Mouse (Mus musculus): ENCODE results near the gene Cnp. TPM values are rescaled to one million over a fixed set of nuclear protein-coding genes. Genes with fewer than 3 reads are reported as not detected.

The Cnp gene
- total and polyA plus RNA-seq, 3 experiments, result 19.0 to 20.8 TPM; not detected in 1

DNA sequence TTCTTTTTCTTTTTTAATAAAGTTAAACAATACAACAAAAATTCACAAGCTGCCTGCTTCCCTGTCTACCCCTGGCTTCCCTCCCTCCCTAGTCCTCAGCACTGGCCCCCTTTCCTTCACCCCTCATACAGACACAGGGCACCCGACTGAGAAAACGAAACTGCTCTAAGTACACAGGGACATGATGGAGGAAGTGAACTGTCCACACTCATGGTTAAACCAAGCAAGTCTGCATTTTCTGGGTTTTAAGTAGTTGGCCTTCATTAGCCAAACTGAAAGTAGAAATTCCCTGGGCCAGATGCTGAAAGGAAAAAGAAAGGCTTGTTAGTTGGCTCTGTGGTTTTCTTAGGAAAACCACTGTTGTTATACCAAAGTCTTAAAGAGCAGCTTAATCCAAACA is 8.1 kb downstream of the Cnp start:
- peaks cover 13 to 25% of the 10 kb centered on the region in 2 experiments for H3K36me3 ChIP-seq (ENCODE audit: control insufficient read depth in 1 of 2, insufficient read depth in 2 of 2, low read length in 2 of 2)
- no peaks in the 10 kb centered on the region for H3K27me3 ChIP-seq (ENCODE audit: control insufficient read depth in 1 of 2, insufficient read depth in 2 of 2, low read length in 2 of 2)
- TF ChIP-seq MAZ (IDR thresholded peaks at IDR 0.05; ENCODE audit: low read depth, low read length) (no peak), ZNF384 (IDR thresholded peaks at IDR 0.05; ENCODE audit: low read depth, low read length) (no peak), MXI1 (IDR thresholded peaks at IDR 0.05; ENCODE audit: low read depth, low read length) (no peak), SIN3A (IDR thresholded peaks at IDR 0.05; ENCODE audit: low read length) (no peak), POLR2A (IDR thresholded peaks at IDR 0.05; ENCODE audit: control insufficient read depth in 1 of 2, insufficient read depth in 1 of 2, low read depth in 1 of 2, low read length in 2 of 2, poor library complexity in 1 of 2) (no peak), E2F4 (IDR thresholded peaks at IDR 0.05; ENCODE audit: borderline replicate concordance, low read depth, low read length) (no peak), POLR2AphosphoS2 (IDR thresholded peaks at IDR 0.05; ENCODE audit: low read length) (no peak), CHD2 (IDR thresholded peaks at IDR 0.05; ENCODE audit: low read length) (no peak), USF2 (IDR thresholded peaks at IDR 0.05; ENCODE audit: borderline replicate concordance in 1 of 2, insufficient read depth in 1 of 2, low read depth in 1 of 2, low read length in 2 of 2) (no peak), ZKSCAN1 (IDR thresholded peaks at IDR 0.05; ENCODE audit: low read depth, low read length) (no peak), BHLHE40 (IDR thresholded peaks at IDR 0.05; ENCODE audit: borderline replicate concordance, low read depth, low read length) (no peak), NRF1 (IDR thresholded peaks at IDR 0.05; ENCODE audit: insufficient read depth, low read depth, low read length, poor library complexity, severe bottlenecking) (no peak), RCOR1 (IDR thresholded peaks at IDR 0.05; ENCODE audit: low read depth, low read length) (no peak), RAD21 (IDR thresholded peaks at IDR 0.05; ENCODE audit: low read depth, low read length) (no peak), MAFK (IDR thresholded peaks at IDR 0.05; ENCODE audit: borderline replicate concordance, low read depth, low read length) (no peak), UBTF (IDR thresholded peaks at IDR 0.05; ENCODE audit: borderline replicate concordance, insufficient read depth, low read depth, low read length) (no peak), ETS1 (IDR thresholded peaks at IDR 0.05; ENCODE audit: low read depth, low read length) (no peak), ZC3H11A (IDR thresholded peaks at IDR 0.05; ENCODE audit: low read depth, low read length) (no peak), GATA1 (IDR thresholded peaks at IDR 0.05; ENCODE audit: low read depth, low read length) (no peak), MYB (IDR thresholded peaks at IDR 0.05; ENCODE audit: low read depth, low read length) (no peak)
- H3K79me2 ChIP-seq (ENCODE audit: control insufficient read depth, insufficient read depth, low read length, poor library complexity), result no peaks in the 10 kb centered on the region
- H3K9ac ChIP-seq (ENCODE audit: control insufficient read depth, low read depth, low read length, poor library complexity, severe bottlenecking), result no peak overlapping the region
- H3K4me3 ChIP-seq (ENCODE audit: control insufficient read depth in 1 of 2, insufficient read depth in 1 of 2, low read depth in 2 of 2, low read length in 2 of 2), result no peak overlapping the region
- no peak for DNase-seq (ENCODE audit: low read depth, low spot score)
- H3K9me3 ChIP-seq (replicated peaks; ENCODE audit: insufficient read depth, low read length), result no peaks in the 10 kb centered on the region
- no peak overlapping the region for H3K27ac ChIP-seq (ENCODE audit: control insufficient read depth, low read depth, low read length)
- peaks cover 7 to 11% of the 10 kb centered on the region in 2 experiments for H3K4me1 ChIP-seq (ENCODE audit: control insufficient read depth in 1 of 2, insufficient read depth in 2 of 2, low read length in 2 of 2)

DNA sequence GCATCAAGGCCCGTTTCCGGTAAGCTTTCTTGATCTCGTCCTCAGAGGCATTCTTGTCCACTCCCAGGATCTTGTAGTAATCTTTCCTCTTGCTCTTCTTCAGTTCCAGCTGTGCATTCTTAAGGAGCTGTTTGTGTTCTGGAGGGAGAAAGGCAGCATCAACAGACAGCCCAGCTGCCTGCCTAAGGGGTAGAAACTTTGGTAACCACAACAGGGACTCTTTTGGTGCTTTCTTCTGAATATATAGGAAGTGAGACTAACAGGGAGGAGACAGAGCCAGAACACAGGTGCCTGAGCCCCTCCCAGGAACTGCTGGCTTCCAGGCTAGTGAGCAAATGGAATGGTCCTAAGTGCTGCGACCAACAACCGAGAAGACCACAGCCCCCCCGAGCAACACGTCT is 9.9 kb downstream of the Cnp start:
- Histone ChIP-seq H3K9ac (ENCODE audit: control insufficient read depth, low read depth, low read length, poor library complexity, severe bottlenecking) (no peak overlapping the region), H3K79me2 (ENCODE audit: control insufficient read depth, insufficient read depth, low read length, poor library complexity) (no peaks in the 10 kb centered on the region), H3K27ac (ENCODE audit: control insufficient read depth, low read depth, low read length) (no peak overlapping the region), H3K36me3 (ENCODE audit: control insufficient read depth in 1 of 2, insufficient read depth in 2 of 2, low read length in 2 of 2) (peaks cover 13 to 38% of the 10 kb centered on the region in 2 experiments), H3K9me3 (replicated peaks; ENCODE audit: insufficient read depth, low read length) (no peaks in the 10 kb centered on the region), H3K27me3 (ENCODE audit: control insufficient read depth in 1 of 2, insufficient read depth in 2 of 2, low read length in 2 of 2) (no peaks in the 10 kb centered on the region), H3K4me1 (ENCODE audit: control insufficient read depth in 1 of 2, insufficient read depth in 2 of 2, low read length in 2 of 2) (peaks cover 7 to 11% of the 10 kb centered on the region in 2 experiments), H3K4me3 (ENCODE audit: control insufficient read depth in 1 of 2, insufficient read depth in 1 of 2, low read depth in 2 of 2, low read length in 2 of 2) (no peak overlapping the region)
- TF ChIP-seq ZMIZ1 (IDR thresholded peaks at IDR 0.05; ENCODE audit: low read depth, low read length), result no peak
- no peak for TF ChIP-seq USF2 (IDR thresholded peaks at IDR 0.05; ENCODE audit: borderline replicate concordance in 1 of 2, insufficient read depth in 1 of 2, low read depth in 1 of 2, low read length in 2 of 2)
- TF ChIP-seq POLR2A (IDR thresholded peaks at IDR 0.05; ENCODE audit: control insufficient read depth in 1 of 2, insufficient read depth in 1 of 2, low read depth in 1 of 2, low read length in 2 of 2, poor library complexity in 1 of 2), result no peak
- TF ChIP-seq CTCF (IDR thresholded peaks at IDR 0.05 in 2 of 3, conservative IDR thresholded peaks at IDR 0.05 in 1 of 3; ENCODE audit: control insufficient read depth in 1 of 3, insufficient read depth in 1 of 3, low read depth in 2 of 3, low read length in 3 of 3, poor library complexity in 1 of 3, severe bottlenecking in 1 of 3), result no peak
- no peak for TF ChIP-seq RAD21 (IDR thresholded peaks at IDR 0.05; ENCODE audit: low read depth, low read length)
- no peak for TF ChIP-seq CHD1 (IDR thresholded peaks at IDR 0.05; ENCODE audit: low read depth, low read length)
- TF ChIP-seq MYC (IDR thresholded peaks at IDR 0.05; ENCODE audit: low read depth, low read length), result no peak
- TF ChIP-seq MAFK (IDR thresholded peaks at IDR 0.05; ENCODE audit: borderline replicate concordance, low read depth, low read length), result no peak
- TF ChIP-seq CHD2 (IDR thresholded peaks at IDR 0.05; ENCODE audit: low read length), result no peak
- DNase-seq (ENCODE audit: low read depth, low spot score), result no peak

All from MEL (cell line).